Mouse (Mus musculus) thymus, postnatal 10 days (tissue): ENCODE data around the gene Coq8a.

Source experiments
- DNase-seq, 2 experiments: peaks; one replicate each; pipeline ENCODE4 v3.0.0; 2021; ENCODE audit warnings: low spot score in 2 of 2

Coq8a gene

DNA sequence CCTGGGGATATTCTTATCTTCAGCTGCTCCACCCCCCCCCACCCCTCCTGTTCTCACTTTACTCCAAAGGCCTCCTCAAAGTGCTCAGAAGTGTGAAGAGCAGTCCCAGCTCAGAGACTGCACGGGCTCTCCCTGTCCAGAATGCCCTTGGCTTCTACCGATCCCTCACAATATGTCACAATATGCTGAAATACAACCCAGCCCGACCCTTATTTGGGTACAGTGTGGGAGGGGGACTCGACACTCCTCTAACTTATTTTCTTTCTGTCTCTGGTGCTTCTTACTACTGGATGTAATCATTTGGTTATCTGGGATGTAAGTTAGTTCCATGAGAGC, 281 bp upstream of the Coq8a start:
- DNase-seq = no peak

DNA sequence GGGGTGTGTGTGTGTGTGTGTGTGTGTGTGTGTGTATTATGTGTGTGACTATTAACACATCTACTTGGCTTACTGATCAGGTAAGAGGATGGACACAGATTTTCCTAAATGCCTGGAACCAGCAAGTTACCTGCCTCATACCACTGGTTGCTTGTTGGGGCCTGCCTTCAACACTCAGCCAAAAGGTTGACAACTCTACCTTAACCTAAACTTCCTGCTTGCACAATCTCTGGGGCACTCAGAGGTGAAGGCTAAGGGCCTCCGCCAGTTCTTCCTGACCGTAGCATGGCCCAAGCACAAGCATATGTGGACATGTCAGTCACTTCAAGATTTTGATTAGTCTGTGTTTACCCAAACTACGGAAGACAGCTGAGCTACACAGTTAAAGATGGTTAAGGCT, 1.4 kb downstream of the Coq8a start:
- no peak for DNase-seq

DNA sequence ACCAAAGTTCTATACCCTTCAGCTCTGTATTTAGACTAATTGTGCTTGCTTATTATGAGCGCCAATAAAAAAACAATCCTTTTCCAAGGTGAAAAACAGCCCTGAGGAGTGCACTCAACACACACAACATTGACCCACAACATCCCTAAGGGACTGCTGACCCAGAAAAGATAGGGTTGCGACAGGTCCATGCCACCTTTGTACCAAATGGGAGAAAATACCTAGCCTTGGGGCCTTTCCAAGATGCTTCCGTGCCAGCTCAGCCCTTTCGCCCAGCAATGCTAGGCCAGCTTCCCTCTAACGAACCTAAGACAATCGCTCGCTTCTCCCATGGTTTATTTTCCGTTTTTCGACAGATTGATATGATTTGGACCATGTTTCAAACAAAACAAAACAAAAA, 2.9 kb downstream of the Coq8a start:
- DNase-seq = no peak

DNA sequence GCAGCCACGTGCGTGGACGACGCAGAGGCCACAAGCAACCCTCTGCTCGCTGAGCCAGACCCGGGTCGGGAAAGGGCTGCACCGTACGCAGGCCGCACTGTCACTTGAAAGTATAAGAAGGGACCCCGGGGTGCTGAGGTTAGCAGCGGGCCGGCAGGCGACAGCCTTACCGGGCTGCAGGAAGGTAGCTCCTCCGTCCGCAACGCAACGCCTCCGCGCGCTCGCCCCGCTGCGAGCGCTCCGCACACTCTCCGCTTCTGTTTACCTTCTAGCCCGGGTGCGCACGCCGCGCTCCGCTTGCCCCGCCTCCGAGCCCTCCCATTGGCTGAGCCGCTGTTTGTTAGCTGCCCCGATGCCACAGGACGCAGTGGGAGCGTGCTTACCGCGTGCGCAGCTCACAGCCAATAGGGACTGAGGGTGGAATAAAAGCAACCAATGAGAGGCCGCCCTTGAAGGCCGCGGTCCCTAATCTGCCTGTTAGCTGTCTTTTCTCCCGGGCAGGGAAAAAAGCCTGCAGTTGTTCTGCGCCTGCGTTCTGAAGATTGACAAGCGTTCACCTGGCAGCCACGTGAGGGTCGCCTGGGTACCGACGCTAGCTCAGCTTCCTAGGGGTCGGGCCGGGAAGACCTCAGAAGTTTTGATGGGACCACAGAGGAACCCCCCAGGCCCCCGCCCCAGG, 3.6 kb downstream of the Coq8a start:
- peak; percentile 96 to 98 for DNase-seq

DNA sequence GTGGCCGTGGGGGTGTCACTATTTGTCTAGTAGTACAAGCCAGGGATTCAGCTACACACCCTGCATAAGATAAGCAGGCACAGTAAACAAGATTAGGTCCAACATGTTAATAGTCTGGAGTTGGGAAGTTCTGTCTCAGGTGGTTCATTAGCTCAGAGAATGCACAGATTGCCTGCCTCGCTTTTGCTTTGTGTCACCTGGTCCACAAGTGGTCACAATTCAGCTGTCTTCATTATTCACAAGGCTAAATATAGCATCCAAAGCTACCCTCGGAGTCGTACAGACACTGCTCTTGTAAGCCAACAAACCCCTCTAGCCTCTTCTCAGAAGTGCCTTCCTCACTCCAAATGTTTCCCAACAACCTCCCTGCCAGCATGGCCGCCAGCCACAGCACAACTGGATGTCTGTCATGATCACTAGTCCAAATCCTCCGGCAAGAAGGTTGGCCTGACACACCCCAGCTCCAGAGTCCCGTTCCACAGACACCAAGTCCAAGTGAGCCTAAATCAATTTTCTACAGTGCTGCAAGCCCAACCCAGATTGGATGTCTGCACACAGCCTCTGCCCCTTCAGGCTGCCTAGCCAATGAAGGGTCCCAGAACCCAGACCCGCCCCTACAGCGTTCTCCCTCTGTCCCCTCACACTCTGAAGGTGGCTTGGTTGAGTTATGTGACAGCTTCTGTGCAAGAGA, 4.5 kb downstream of the Coq8a start:
- DNase-seq = peak; percentile 30 to 44

DNA sequence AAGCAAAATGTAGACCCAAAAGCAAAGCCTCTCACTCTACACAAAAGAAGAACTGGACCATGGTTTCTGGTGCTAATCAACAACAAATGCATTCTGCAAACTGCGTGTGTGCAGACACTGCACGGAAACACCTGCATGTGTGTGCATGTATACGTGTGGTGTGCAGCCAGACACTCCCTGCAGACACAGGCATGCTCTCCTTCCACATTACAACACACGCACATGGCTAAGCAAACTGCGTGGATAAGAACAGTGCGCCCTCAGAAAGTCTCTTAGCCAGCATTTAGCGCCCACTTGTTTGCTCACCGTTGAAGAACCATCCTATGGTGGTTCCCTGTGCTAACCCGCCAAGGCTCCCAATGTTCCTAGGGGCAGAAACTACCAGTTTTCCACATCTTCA, 5.4 kb downstream of the Coq8a start:
- no peak for DNase-seq

DNA sequence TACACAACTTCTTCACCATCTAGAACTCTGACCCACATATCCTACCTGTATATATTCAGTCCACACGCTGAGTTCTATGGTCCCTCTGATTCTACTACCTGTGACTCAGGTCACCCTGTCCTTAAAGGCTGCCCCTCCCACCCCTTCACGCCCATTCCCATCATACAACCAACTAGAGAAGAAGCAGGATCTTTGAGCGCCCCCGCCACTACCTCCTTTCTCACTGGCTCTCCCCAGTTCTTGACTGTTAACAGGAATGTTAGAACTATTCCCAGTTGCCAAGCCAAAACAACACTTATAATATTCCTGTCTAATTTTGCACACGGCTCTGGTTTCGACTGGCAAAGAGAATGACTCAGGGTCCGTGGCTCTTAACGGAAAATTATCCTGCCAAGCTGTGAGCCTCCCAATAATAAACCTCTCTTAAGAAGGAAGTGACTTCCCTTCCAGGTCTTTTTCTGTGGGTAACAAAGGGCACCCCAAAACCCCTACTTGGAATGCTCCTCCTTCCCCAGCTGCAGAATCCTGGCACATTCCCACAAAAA, 5.9 kb downstream of the Coq8a start:
- DNase-seq = no peak

DNA sequence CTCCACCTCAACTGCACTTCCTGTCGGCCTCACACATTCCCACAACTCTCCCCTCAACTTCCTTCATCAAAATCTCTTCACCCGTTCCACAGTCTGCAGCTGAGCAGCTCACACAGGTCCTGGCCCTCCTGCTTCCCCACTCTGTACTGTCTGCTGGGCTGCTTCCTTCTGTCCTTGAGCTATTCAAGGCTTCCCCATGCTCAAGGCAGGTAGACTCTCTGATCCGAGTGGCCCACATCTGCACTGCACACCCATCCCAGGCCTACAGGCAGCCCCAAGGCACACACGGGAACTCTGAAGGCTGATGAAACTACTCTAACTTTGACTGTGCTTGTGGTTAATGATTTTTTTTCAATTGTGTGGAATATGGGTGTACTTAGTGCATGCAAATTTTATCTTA, 6.5 kb downstream of the Coq8a start:
- no peak for DNase-seq

DNA sequence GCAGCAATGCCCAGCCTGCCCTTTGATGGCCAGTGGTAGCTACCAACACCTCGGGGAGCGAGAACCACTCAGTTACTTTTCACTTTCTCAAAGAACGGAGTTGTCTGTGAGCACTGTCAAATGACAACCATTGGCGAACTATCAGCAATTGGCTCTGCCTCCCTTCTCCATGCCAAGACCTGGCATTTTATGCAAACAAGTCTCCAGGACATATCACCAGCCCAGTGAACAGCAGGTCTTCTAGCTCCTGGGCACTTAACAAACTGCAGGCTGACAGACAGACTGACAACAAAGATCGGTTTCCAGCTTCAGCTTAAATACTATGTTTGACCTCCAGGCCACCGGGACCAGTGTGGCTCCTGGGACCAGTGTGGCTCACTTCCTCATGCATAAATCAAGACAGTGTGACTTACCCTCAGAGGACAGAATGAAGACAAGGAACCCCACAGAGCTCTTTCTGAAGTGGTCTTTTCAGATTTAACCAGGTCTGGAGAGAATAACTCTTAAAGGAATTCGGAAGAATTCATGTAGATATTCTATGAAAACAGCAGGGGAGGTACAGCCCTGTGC, 7.7 kb downstream of the Coq8a start:
- DNase-seq = no peak

DNA sequence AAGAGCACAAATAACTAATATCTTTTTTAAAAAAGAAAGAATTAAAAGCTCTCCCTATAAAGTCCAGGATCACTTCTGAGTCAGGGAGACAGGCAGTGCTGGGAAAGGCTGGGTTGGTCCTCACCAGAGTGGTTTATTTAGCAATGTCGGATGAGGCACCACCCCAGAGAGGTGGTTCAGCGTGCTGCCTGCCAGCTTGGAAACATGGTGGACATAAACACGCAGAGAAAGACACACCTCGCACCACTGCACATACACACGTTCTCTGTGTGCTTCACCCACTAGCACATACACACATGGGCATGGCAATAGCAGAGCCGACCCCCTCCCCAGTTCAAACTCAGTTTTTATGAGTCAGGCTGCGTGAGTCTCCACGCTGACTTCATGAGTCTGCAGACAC, 8.3 kb downstream of the Coq8a start:
- no peak for DNase-seq

DNA sequence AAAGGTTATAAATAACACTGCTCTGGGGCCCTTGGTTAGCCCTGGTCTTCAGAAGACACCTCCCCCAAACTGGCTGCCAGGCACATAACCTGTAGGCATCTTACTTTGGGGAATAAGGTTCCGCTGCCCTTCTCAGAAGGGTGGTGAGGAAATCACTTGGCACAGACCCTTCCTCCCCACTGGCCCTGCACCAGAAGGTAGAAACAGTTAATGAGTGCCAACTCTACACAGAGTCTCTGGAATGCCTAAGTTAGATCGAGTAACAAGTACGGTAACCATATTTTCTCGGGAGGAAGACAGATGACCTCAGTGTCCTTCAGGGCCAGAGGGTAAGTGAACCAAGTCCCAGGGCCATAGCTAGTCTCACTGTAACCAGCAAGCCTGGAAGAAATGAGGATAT, 10.5 kb downstream of the Coq8a start:
- no peak for DNase-seq

DNA sequence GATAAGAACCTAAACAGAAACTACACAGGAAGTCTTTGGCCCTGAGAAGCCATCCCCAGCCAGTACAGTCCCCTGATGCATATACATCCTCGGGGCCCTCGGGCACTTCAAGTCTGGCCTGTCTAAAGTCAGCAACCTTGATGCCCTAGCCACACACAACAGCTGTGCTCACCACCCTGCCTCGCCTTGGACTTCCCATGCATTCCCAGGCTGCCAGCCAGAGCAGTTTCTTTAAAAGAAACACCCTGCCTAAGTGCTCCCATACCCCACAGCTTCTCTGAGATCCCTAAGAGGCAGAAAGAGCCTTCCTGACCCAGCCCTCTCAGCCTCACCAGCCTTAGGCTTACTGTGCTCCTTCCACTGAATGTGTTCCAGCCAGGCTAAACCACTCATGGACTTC, 13.0 kb downstream of the Coq8a start:
- DNase-seq = no peak

DNA sequence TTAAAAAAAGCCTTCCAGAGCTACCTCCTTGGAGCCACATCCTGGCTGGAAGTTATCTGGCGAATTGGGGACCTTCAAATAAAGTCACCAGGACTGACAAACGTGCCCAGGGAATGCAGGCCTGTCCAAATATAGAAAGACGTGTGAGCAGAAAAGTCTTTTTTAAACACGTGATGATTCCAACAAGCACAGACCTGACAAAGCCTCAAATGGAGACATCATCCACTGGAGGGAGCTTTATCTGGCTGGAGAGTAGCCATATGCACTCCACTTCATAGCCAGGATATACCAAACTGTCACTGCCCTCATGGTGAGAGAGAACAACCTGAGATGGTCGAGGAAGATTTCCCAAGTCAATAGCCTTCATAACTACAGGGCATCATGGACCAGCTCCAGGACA, 13.5 kb downstream of the Coq8a start:
- no peak for DNase-seq

DNA sequence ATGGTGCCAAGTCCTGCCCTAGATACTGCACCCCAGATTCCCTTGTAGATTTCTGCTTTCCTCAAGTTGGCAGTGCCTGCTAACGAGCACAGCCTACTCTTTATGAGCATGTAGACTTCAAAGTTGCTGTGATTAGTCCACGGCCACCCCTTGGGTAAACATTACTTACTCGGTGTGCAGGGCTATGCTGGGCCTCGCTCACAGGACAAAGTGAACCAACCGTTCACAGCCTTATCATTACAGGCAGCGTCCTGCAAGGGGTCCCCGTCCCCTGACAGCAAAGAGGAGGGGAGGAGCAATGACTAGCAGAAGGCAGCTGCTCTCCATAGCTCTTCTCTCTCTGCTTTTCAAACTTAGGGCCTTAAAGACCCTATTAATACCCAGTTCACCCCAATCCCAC, 14.6 kb downstream of the Coq8a start:
- no peak for DNase-seq

DNA sequence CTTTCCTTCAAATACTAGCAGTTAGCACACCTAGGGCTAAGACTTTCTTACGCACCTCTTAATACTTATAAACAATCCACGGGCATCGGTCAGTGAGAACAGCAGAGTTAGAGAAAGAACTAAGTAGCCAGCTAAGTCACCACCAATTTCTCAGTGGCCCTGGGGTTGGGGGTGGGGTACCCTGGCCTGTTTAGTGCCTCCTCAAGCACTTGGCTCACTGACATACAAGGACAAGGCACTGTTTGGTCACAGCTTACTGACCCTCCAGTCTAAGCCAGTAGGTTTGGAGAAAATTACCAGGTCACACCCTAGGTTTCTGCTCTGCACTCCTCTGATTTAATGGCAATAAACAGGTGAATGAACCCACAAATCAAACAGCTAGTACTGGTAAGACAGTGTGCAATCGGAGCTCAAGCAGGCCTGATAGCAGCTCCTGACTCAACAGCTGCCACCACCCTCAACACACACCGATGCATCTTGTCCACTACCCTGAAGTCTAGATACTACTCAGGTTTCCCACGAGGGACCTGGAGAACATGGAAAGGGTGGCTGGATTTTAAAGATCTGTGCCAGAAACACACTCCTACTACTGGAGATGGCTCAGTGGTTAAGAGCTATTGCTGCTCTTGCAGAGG, 15.8 kb downstream of the Coq8a start:
- no peak for DNase-seq

DNA sequence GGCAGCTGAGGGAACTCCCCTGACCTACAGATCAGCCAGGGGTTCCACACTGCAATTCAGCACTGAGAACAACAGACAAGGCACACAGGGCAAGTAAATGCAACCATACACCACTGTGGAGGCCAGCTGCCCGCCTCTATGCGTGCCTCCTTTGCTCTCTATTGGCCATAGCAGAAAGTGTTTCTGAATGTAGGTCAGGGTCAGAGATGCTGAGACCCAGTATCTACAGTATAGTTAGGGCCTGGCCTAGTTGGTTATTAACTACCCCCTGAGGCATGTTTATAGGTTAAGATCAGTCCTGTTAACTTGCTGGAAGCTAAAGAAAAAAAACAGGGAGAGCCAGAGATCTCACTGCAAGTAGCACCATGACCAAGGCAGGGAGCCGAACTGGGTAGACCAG, 16.7 kb downstream of the Coq8a start:
- no peak for DNase-seq

DNA sequence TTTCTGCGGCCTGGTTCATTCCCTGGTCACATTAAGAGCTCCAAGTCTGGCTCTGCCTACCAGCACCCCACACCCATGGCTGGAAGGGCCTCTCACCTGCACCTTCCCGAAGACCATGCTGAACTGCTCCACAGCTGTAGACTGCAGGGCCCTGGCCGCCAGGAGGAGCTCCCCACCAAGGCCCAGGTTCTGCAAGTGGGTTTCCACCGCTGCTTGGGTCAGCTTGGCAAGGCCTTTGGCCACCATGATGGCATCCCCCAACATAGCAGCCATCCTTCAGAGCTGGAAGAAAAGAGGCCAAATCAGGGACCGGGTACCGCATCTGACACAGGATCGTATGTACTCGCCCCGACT, 17.5 kb downstream of the Coq8a start:
- DNase-seq = no peak

DNA sequence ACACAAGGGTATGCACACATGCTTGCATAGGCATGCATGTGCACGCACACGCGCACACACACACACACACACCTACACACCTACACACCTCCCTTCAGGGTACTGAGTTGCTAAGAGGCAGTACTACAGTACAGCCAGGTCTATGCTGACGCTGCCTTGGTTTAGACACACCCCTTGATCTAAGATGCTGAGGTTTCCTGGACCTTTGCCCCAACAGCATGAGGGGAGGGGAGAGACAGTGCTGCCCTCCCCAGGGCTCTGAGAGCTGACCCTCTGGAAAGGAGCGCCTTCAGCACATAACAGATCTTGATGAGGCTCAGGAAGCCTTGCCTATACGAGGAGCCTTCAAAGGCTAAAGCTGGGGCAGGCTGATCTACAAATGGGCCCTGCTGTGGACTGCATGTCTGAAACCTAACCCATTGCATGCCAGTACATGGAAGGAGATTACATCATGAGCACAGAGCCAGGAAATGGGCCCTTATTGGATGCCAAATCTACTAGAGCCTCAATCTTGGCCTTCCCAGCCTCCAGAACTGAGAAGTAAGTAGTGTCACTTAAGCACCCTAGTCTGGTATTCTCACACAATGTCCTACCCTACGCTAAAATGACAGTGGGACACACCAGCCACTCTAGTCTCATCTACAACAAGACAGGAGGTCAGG, 18.0 kb downstream of the Coq8a start:
- no peak for DNase-seq

DNA sequence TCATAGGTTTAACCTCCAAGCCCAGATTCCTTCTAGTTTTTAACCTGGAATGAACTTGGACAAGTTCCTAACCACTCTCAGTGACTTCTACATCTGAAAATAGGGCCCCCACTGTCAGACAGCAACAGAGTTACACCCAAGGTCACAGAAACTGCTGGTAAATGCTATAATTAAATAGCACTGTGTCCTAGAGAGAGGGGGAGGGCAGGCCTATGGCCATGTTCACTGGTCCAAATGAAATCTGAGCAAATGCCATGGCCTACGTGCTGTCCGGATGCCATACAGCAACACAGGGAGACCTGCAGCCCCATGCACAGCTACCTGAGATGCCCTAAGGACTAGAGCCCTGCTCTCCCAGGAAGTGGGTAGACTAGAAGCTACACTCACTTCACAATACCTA, 19.6 kb downstream of the Coq8a start:
- DNase-seq = no peak

DNA sequence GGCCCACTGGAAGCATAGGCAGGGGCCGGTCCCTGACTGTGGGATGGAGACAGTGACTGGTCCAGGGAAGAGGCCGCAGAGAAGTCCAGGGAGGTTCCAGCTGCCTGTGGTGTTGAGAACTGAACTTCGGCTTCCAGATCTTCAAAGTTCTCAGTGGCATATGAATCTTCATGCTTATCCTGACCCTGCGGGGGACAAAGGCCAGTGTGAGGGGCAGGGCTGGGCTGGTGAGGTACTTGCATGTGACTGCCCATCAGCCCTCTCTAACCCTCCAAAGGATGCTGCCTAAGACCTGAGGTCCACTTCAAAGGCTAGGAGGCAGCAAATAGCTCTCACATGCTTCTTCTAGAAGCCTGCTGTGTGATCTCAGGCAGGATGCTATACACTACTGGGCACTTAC, 20.3 kb downstream of the Coq8a start:
- DNase-seq = no peak

DNA sequence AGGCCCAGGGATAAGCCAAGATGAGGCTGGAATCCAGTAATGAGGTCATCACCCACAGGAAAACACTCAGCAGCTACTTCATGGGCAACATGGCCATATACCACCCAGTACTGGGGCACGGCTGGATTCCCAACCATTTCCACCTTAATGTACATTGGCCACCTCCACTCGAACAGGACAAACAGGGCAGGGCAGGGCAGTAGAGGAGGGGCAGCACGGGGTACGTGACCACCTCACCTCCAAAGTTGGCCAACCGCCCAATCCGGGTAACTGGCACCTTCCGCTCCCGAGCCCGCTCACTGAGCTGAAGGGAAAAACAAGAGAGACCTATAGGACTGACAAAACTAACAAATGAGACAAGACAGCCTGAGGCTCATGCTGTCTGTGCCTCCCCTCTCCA, 21.1 kb downstream of the Coq8a start:
- no peak for DNase-seq

DNA sequence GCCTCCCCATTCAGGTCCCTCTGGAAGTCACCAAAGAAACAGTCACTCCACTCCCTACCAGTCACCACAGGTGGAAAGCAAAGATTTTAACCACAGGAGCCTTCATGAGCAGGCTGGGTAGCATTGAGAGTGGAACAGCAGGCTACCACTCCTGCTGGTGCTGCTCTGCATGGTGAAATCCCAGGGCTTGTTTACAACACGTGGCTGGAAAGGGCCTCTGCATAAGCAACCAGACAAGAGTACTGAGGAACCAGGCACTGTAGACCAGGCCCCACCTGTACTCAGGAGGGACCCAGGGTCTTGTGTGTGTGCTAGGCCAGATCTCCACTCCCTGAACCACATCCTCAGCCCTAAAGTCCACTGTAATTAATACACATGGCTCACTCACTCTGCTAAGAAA, 22.6 kb downstream of the Coq8a start:
- no peak for DNase-seq

DNA sequence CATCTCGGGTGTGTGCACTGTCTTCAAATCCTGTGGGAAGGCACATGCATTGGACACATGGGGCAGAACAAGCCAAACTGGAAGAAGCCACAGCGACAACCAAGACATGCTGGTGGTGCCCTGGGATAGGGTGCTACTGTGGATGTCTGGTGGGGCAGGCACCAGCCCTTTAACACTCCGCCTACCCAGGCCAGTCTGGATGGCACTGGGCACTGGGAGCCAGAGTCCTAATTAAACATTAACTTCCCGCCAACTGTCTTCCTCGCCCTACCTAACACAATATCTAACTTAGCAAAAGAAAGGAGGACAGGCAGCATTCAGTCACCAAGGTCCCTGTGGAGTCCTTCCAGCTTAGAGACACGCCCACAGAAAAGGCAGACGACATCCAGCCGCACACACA, 23.8 kb downstream of the Coq8a start:
- DNase-seq = no peak
